Mouse (Mus musculus): ENCODE results near the gene Fam214b. TPM values are rescaled to one million over a fixed set of nuclear protein-coding genes. Genes with fewer than 3 reads are reported as not detected.

Fam214b gene
- total RNA-seq (2021): 58.7 and 63.6 TPM in 2 replicates
- long read RNA-seq, transcript Fam214b-204 (9 exons, 3,280 nt): major isoform, 8 of 26 reads
- long read RNA-seq, partial matches to known transcripts: 13 of 26 reads
- long read RNA-seq, other reads (novel, unspliced or antisense): 2 of 26 reads

GRCm38 (mm10) chr4:43045659-43046302 is at the start of gene Fam214b:
Gene Fam214b, minus strand, starts transcription at chr4:43046220.
- peak; percentile 98 for DNase-seq

DNA sequence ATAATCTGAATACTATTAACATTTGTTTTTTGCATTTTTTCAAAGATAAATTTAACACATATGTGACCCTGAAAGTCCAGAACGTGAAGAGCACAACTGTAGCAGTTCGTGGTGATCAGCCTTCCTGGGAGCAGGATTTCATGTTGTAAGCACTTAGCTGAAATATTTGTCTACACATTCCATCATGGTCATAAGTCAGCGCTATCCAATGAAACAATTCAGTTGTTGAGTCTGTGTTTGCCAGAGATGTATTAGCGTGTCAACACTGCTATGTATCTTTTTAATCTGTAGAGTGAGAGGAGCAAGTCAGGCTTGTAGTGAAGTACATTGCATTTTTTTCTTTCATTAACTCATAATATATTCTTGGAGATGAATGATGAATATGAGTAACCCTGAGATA is 45.2 kb upstream of the Fam214b start:
- DNase-seq: no peak

DNA sequence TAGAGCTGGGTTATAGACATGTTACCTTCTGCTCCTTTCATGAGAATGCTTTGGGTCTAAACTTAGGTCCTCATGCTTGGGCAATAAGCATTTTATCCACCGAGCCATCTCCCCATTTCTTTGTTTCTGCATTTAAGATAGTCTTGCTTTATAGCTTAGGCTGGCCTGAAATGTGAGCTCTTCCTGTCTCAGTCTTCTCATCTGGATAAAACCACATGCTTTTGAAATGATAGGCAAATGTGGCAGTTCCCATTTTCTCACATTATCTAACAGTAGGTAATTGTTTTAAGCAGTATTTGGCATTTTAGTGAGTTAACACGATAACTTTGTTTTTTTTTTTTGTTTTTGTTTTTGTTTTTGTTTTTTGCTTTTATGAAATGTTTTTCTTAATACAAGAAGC is 43.9 kb upstream of the Fam214b start:
- no peak for DNase-seq

GRCm38 (mm10) chr4:43082458-43082857 is 36.4 kb upstream of the Fam214b start:
- DNase-seq: no peak

DNA sequence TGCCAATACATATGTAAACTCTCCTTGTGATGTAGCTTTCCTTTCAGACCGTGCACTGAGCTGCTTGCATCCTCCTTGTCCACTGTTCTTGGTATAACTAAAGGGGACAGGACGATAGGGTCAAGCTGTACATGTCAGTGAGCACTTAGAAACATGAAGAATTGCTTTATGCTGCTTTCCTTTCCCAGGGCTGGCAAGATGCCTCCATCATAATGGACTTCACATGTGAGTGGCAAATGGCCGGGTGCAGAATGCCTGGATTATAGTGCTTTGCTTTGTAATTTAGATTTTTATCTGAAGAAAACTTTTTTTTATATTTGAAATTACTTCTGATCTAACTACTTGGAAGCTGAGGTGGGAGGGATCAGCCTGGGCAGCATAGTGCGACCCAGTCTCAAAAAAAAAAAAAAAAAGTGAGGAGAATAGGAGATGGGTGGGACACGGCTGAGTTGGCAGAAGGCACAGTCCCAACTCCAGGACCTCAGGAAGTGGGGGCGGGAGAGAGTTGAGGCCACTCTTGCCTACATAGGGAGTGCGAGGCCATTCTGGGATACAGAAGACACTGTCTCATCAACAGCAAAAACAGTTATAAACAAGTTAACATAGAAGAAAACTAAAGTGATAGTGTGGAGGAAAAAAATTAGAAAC is 32.2 kb upstream of the Fam214b start:
- peak; percentile 14 for DNase-seq

DNA sequence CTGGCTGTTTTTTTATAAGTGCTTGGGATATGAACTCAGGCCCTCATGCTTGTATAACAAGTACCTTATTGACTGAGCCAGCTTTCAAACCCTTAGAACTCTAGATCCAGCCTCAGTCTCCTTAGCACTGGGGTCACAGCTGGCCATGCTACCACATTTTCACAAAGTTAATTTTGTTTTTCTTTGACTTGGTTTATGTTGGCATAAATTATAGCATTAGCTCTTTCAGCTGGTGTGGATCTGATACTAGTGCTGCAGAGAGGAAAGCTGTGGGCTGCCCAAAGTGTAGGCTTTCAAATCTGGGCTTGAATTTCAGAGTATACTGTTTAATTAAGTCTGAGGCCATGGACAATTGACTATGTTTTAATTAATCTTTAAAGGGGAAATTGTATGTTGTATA is 28.9 kb upstream of the Fam214b start:
- DNase-seq: no peak

- no peak for DNase-seq
These were observed 19.5 kb upstream of the Fam214b start for GRCm38 (mm10) chr4:43065471-43065870.

- DNase-seq: no peak
These were observed 14.3 kb upstream of the Fam214b start for GRCm38 (mm10) chr4:43060286-43060685.

DNA sequence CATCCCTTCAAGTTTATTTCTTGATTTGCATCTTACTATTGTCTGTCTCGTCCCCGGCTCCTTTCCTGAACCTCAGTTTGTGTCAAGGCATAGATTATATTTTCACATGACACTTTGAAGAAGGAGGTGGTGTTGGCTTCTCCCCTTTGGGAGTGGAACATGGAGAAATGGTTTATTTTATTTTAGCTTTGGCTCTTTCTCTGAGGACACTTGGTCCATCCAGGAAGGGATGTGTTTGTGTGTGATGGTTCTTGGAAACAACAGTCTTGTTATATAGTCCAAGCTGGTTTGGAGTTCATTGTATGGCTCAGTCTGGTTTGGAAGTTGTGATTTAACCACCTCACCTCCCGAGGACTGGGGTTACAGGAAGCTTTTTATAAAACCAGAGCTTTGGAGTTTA is 13.7 kb upstream of the Fam214b start:
- no peak for DNase-seq

DNA sequence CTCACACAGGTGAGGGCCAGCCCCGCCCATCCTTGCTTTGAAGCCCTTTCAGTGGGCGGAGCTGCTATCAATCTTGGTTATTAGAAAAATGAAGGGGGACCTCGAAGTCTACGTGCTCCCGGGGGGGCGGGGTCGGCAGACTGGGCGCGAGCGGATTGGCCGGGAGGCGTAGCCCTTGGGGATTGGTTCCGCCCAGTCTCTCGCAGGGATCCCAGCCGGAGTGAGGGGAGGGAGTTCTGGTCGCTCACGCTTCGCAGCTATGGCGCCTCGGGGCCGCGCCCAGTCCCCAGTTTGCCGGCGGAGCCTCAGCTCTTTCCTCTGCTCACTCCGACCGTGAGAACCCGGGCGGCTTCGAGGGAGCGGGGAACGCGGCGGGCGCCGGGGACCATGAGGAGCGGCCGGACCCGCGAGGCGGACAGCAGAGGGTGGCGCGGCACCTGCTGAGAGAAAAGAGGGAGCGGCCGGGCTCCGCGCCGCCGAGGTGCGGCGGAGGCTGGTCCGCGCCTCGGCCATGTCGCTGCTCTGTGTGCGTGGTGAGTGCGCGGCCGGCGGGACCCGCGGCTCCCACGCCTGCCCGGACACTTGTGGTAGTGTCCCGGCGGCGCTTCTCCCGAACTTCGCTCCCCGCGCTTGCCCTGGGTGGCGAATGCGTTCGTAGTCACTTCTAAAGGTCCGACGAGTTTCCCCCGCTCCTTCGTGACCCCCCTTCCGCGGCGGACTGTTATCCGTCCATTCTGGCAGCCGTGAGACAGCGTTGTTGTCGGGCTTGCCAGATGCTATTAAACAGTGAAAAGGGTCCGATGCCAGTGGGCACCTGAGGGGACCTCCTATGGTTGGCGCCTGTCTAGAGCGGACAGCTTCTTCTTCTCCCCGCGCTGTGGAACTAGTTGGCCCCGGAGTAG is 13.0 kb upstream of the Fam214b start, which contains the start of gene Unc13b:
Gene Unc13b (plus strand): TSS at position 201 of the 902 bp plus-strand sequence.
- peak; percentile 96 for DNase-seq

DNA sequence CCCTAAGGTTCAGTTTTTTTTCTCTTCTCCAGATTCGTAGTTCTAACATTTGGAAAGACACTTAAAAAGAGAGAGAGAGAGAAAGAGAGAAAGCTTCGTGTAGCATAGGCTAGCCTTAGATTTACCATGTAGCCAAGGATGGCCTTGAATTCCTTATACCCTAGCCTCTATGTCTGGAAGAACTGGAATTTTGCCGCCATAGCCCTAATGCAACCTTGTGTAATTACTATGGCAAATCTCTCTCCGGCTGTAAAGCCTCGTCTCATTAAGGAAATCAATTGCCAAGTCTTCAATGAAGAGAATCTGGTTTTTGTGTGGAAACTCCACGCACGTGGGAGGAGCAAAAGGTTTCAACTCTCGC is 12.4 kb upstream of the Fam214b start:
- no peak for DNase-seq

GRCm38 (mm10) chr4:43057654-43058053 is 11.6 kb upstream of the Fam214b start:
- DNase-seq: no peak

GRCm38 (mm10) chr4:43052627-43053026 is 6.6 kb upstream of the Fam214b start:
- DNase-seq: no peak

DNA sequence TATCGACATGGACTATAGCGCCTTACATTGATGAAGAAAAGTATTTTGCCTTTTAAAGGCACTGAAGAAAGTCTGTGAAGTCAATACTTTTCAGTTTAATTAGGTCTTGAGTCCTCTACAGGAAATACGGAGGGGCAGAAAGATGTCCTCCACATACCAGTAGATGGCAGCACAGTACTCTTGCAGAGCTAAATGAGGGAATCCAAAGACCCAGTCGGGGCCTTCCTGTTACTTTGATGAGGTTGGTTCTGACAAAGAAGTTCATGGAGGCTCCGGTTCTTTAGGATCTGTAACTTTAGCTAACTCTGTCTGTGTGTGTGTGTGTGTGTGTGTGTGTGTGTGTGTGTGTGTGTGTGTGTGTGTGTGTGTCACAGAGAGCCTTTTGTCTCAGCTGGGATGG is 1.2 kb upstream of the Fam214b start:
- peak; percentile 38 for DNase-seq

- no peak for DNase-seq
These were observed 587 bp upstream of the Fam214b start for GRCm38 (mm10) chr4:43046607-43047006.

DNA sequence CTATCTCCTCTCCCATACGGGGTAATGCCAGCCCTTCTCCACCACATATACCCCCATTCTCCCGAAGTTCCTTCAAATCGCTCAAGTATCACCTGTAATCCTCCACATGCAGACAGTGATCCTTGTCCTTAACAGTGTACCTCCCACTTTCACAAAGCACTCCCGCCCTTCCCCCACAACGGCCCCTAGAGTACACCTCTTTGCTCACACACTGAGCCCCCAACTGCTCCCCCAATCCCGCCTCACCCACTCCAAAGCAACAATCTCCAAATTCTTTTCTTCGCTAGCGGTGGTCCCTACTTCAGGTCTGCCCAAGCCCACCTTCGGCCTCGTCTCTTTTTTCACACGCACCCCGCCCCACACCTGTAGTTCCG is 748 bp downstream of the Fam214b start:
- DNase-seq: no peak

GRCm38 (mm10) chr4:43044673-43045072 is 1.3 kb downstream of the Fam214b start:
- DNase-seq: no peak

- DNase-seq: peak; percentile 62
These were observed 2.2 kb downstream of the Fam214b start for GRCm38 (mm10) chr4:43043644-43044357.

DNA sequence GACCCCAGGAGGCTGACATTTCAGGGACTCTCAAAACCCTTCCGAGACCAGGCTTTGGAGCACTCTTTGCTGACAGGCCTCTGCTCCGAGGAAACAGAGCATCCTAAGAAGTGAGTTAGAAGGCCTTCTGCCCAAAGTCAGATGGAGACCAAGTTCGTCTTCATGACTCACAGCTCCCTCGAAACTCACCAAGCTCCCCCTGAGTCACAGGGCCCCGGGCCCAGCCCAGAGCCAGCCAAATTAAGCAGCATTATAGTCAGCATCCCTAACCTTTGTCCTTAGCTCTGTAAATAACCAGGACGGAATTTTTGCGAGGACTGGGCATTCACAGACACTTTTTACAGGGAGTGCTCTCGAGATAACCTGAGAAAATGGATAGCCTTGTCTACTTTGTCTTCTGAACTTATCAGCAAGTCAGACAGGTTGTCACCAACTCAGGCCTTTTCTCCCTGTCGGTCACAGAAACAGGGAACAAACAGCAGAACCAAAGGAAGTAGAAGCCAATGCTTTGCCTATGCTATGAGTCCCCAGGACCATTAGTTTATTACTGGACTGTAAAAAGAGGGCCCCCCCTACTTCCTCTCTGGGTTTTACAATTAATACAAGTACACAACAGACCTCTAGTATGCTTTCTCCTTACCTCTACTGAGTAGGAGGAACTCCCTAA is 5.0 kb downstream of the Fam214b start:
- peak; percentile 51 for DNase-seq

GRCm38 (mm10) chr4:43040114-43040572 is 5.9 kb downstream of the Fam214b start:
- peak; percentile 97 for DNase-seq

DNA sequence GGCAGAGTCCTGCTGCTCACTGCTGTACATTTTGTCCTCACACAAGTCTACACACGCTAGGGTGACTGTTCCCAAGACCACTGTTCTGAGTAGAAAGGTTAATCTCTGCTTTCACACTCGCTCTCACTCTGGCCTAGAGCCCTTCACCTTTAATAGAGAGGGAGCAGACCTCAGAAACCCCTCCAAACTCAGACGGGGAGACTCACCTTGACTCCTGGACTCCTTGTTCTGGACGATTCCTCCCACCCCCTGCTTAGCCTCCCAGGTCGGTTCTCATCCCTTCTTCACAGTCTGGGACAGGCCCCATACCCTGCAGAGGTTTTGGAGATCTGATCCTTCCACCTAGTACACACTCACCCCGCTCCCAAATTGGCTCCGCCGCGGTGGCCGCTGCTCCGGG is 6.4 kb downstream of the Fam214b start:
- no peak for DNase-seq
